Mouse (Mus musculus): ENCODE measurements at regions not wholly inside any gene's neighbourhood (a gene's known extent, or its start where the extent isn't known, plus 50 kb on each side); places are given as distances from the start of the nearest gene placed in this dataset.

- no peaks in the 10 kb centered on the region for H3K9me3 ChIP-seq (ENCODE audit: control insufficient read depth, low read length)
- no peak overlapping the region for H3K27ac ChIP-seq (ENCODE audit: low read depth, low read length)
- 81% methylated on average over 8 of the region's 8 CpGs for WGBS
- H3K4me2 ChIP-seq, result no peak overlapping the region
- H3K36me3 ChIP-seq (ENCODE audit: control insufficient read depth, insufficient read depth, low read length), result no peaks in the 10 kb centered on the region
- no peaks in the 10 kb centered on the region for H3K4me1 ChIP-seq (replicated peaks; ENCODE audit: control insufficient read depth, insufficient read depth, low read length)
- ATAC-seq (replicated peaks; ENCODE audit: low FRiP score), result no peak
- no peaks in the 10 kb centered on the region for H3K27me3 ChIP-seq (replicated peaks; ENCODE audit: control insufficient read depth, insufficient read depth, low read length)
- no peak for DNase-seq (ENCODE audit: low spot score)
- no peak overlapping the region for H3K9ac ChIP-seq (ENCODE audit: low read depth, low read length)
- no peak overlapping the region for H3K4me3 ChIP-seq (ENCODE audit: low read depth, low read length)
Measured at GRCm38 (mm10) chr16:71622664-71623063, 685.4 kb upstream of the Robo1 start.

- ATAC-seq (replicated peaks; ENCODE audit: low FRiP score) (no peak), DNase-seq (ENCODE audit: low spot score) (no peak)
- no peak overlapping the region for H3K9ac ChIP-seq (ENCODE audit: low read depth, low read length)
- H3K36me3 ChIP-seq (ENCODE audit: control insufficient read depth, insufficient read depth, low read length), result no peaks in the 10 kb centered on the region
- H3K4me1 ChIP-seq (replicated peaks; ENCODE audit: control insufficient read depth, insufficient read depth, low read length), result no peaks in the 10 kb centered on the region
- WGBS, result 74% methylated on average over 2 of the region's 2 CpGs
- no peak overlapping the region for H3K4me3 ChIP-seq (ENCODE audit: low read depth, low read length)
- no peak overlapping the region for H3K27ac ChIP-seq (ENCODE audit: low read depth, low read length)
- no peak overlapping the region for H3K4me2 ChIP-seq
- H3K27me3 ChIP-seq (replicated peaks; ENCODE audit: control insufficient read depth, insufficient read depth, low read length), result no peaks in the 10 kb centered on the region
- H3K9me3 ChIP-seq (ENCODE audit: control insufficient read depth, low read length), result no peaks in the 10 kb centered on the region
Measured at GRCm38 (mm10) chr16:71640361-71640760, 667.7 kb upstream of the Robo1 start.

- Histone ChIP-seq H3K9ac (ENCODE audit: low read depth, low read length) (no peak overlapping the region), H3K27ac (ENCODE audit: low read depth, low read length) (no peak overlapping the region), H3K4me1 (replicated peaks; ENCODE audit: control insufficient read depth, insufficient read depth, low read length) (no peaks in the 10 kb centered on the region), H3K4me3 (ENCODE audit: low read depth, low read length) (no peak overlapping the region), H3K9me3 (ENCODE audit: control insufficient read depth, low read length) (no peaks in the 10 kb centered on the region), H3K4me2 (no peak overlapping the region), H3K36me3 (ENCODE audit: control insufficient read depth, insufficient read depth, low read length) (no peaks in the 10 kb centered on the region), H3K27me3 (replicated peaks; ENCODE audit: control insufficient read depth, insufficient read depth, low read length) (no peaks in the 10 kb centered on the region)
- no peak for ATAC-seq (replicated peaks; ENCODE audit: low FRiP score)
- no peak for DNase-seq (ENCODE audit: low spot score)
- WGBS, result 81% methylated on average over 6 of the region's 6 CpGs
Measured at GRCm38 (mm10) chr16:71643223-71643622, 664.9 kb upstream of the Robo1 start.

GRCm38 (mm10) chr16:71678075-71678701 lies 629.9 kb upstream of the Robo1 start:
- H3K4me3 ChIP-seq (ENCODE audit: low read depth, low read length), result no peak overlapping the region
- no peaks in the 10 kb centered on the region for H3K9me3 ChIP-seq (ENCODE audit: control insufficient read depth, low read length)
- ATAC-seq (replicated peaks; ENCODE audit: low FRiP score) (no peak), DNase-seq (ENCODE audit: low spot score) (no peak)
- no peak overlapping the region for H3K9ac ChIP-seq (ENCODE audit: low read depth, low read length)
- no peak overlapping the region for H3K4me2 ChIP-seq
- no peaks in the 10 kb centered on the region for H3K36me3 ChIP-seq (ENCODE audit: control insufficient read depth, insufficient read depth, low read length)
- no peaks in the 10 kb centered on the region for H3K27me3 ChIP-seq (replicated peaks; ENCODE audit: control insufficient read depth, insufficient read depth, low read length)
- 22% methylated on average over 2 of the region's 2 CpGs for WGBS
- no peaks in the 10 kb centered on the region for H3K4me1 ChIP-seq (replicated peaks; ENCODE audit: control insufficient read depth, insufficient read depth, low read length)
- no peak overlapping the region for H3K27ac ChIP-seq (ENCODE audit: low read depth, low read length)

GRCm38 (mm10) chr16:71693464-71693863 lies 614.6 kb upstream of the Robo1 start:
- ATAC-seq (replicated peaks; ENCODE audit: low FRiP score) (no peak), DNase-seq (ENCODE audit: low spot score) (no peak)
- WGBS, result 61% methylated on average over 4 of the region's 4 CpGs
- H3K27me3 ChIP-seq (replicated peaks; ENCODE audit: control insufficient read depth, insufficient read depth, low read length), result no peaks in the 10 kb centered on the region
- H3K4me3 ChIP-seq (ENCODE audit: low read depth, low read length), result no peak overlapping the region
- H3K36me3 ChIP-seq (ENCODE audit: control insufficient read depth, insufficient read depth, low read length), result no peaks in the 10 kb centered on the region
- H3K4me2 ChIP-seq, result no peak overlapping the region
- no peaks in the 10 kb centered on the region for H3K9me3 ChIP-seq (ENCODE audit: control insufficient read depth, low read length)
- H3K4me1 ChIP-seq (replicated peaks; ENCODE audit: control insufficient read depth, insufficient read depth, low read length), result no peaks in the 10 kb centered on the region
- H3K27ac ChIP-seq (ENCODE audit: low read depth, low read length), result no peak overlapping the region
- no peak overlapping the region for H3K9ac ChIP-seq (ENCODE audit: low read depth, low read length)

GRCm38 (mm10) chr16:71705846-71706245 lies 602.3 kb upstream of the Robo1 start:
- H3K36me3 ChIP-seq (ENCODE audit: control insufficient read depth, insufficient read depth, low read length), result no peaks in the 10 kb centered on the region
- DNase-seq (ENCODE audit: low spot score) (no peak), ATAC-seq (replicated peaks; ENCODE audit: low FRiP score) (no peak)
- H3K27ac ChIP-seq (ENCODE audit: low read depth, low read length), result no peak overlapping the region
- H3K9ac ChIP-seq (ENCODE audit: low read depth, low read length), result no peak overlapping the region
- no peaks in the 10 kb centered on the region for H3K9me3 ChIP-seq (ENCODE audit: control insufficient read depth, low read length)
- H3K4me3 ChIP-seq (ENCODE audit: low read depth, low read length), result no peak overlapping the region
- no peaks in the 10 kb centered on the region for H3K4me1 ChIP-seq (replicated peaks; ENCODE audit: control insufficient read depth, insufficient read depth, low read length)
- no peak overlapping the region for H3K4me2 ChIP-seq
- H3K27me3 ChIP-seq (replicated peaks; ENCODE audit: control insufficient read depth, insufficient read depth, low read length), result no peaks in the 10 kb centered on the region

GRCm38 (mm10) chr16:71709684-71710083 lies 598.4 kb upstream of the Robo1 start:
- Histone ChIP-seq H3K9ac (ENCODE audit: low read depth, low read length) (no peak overlapping the region), H3K4me3 (ENCODE audit: low read depth, low read length) (no peak overlapping the region), H3K4me1 (replicated peaks; ENCODE audit: control insufficient read depth, insufficient read depth, low read length) (no peaks in the 10 kb centered on the region), H3K4me2 (no peak overlapping the region), H3K27ac (ENCODE audit: low read depth, low read length) (no peak overlapping the region), H3K27me3 (replicated peaks; ENCODE audit: control insufficient read depth, insufficient read depth, low read length) (no peaks in the 10 kb centered on the region), H3K36me3 (ENCODE audit: control insufficient read depth, insufficient read depth, low read length) (no peaks in the 10 kb centered on the region), H3K9me3 (ENCODE audit: control insufficient read depth, low read length) (no peaks in the 10 kb centered on the region)
- ATAC-seq (replicated peaks; ENCODE audit: low FRiP score), result no peak
- no peak for DNase-seq (ENCODE audit: low spot score)
- 90% methylated on average over 3 of the region's 3 CpGs for WGBS

GRCm38 (mm10) chr16:71711879-71712278 lies 596.2 kb upstream of the Robo1 start:
- Histone ChIP-seq H3K4me3 (ENCODE audit: low read depth, low read length) (no peak overlapping the region), H3K4me2 (no peak overlapping the region), H3K4me1 (replicated peaks; ENCODE audit: control insufficient read depth, insufficient read depth, low read length) (no peaks in the 10 kb centered on the region), H3K9me3 (ENCODE audit: control insufficient read depth, low read length) (no peaks in the 10 kb centered on the region), H3K27me3 (replicated peaks; ENCODE audit: control insufficient read depth, insufficient read depth, low read length) (no peaks in the 10 kb centered on the region), H3K27ac (ENCODE audit: low read depth, low read length) (no peak overlapping the region), H3K36me3 (ENCODE audit: control insufficient read depth, insufficient read depth, low read length) (no peaks in the 10 kb centered on the region), H3K9ac (ENCODE audit: low read depth, low read length) (no peak overlapping the region)
- DNase-seq (ENCODE audit: low spot score) (no peak), ATAC-seq (replicated peaks; ENCODE audit: low FRiP score) (no peak)
- 84% methylated on average over 2 of the region's 2 CpGs for WGBS

- Histone ChIP-seq H3K36me3 (ENCODE audit: control insufficient read depth, insufficient read depth, low read length) (no peaks in the 10 kb centered on the region), H3K4me3 (ENCODE audit: low read depth, low read length) (no peak overlapping the region), H3K4me2 (no peak overlapping the region), H3K27me3 (replicated peaks; ENCODE audit: control insufficient read depth, insufficient read depth, low read length) (no peaks in the 10 kb centered on the region), H3K9me3 (ENCODE audit: control insufficient read depth, low read length) (no peaks in the 10 kb centered on the region), H3K27ac (ENCODE audit: low read depth, low read length) (no peak overlapping the region), H3K4me1 (replicated peaks; ENCODE audit: control insufficient read depth, insufficient read depth, low read length) (no peaks in the 10 kb centered on the region), H3K9ac (ENCODE audit: low read depth, low read length) (no peak overlapping the region)
- no peak for ATAC-seq (replicated peaks; ENCODE audit: low FRiP score)
- 68% methylated on average over 3 of the region's 3 CpGs for WGBS
- no peak for DNase-seq (ENCODE audit: low spot score)
Measured at GRCm38 (mm10) chr16:71717207-71717606, 590.9 kb upstream of the Robo1 start.

Measured in liver, embryonic 11.5 days (tissue).